Mouse (Mus musculus) forebrain, postnatal 0 days (tissue): ENCODE measurements around the gene Gpr88. TPM values are rescaled to one million over a fixed set of nuclear protein-coding genes. Genes with fewer than 3 reads are reported as not detected.

Experiments used
- ATAC-seq: fragments of 200-750 bp; cut with Nextera tagmentation; 2 replicates; pipeline ENCODE4 v1.8.0; 2017; ENCODE audit warnings: mild to moderate bottlenecking, moderate library complexity
- DNase-seq: peaks from one replicate; pipeline ENCODE4 v3.0.0-alpha.2; 2015
- H3K27ac ChIP-seq: fragments of 300-500 bp; sonication (generic); 2 replicates; pipeline ENCODE4 v1.5.1; 2014; ENCODE audit warnings: low read depth, mild to moderate bottlenecking, antibody characterized with exemption, low read length, moderate library complexity, mixed read lengths
- H3K27me3 ChIP-seq: fragments of 300-500 bp; sonication (generic); 2 replicates; pipeline ENCODE4 v1.6.1; 2014; ENCODE audit warnings: mild to moderate bottlenecking, low read length, mixed read lengths; ENCODE audit not compliant: insufficient read depth
- H3K36me3 ChIP-seq: fragments of 300-500 bp; sonication (generic); 2 replicates; pipeline ENCODE4 v1.6.1; 2014; ENCODE audit warnings: mild to moderate bottlenecking, moderate library complexity; ENCODE audit not compliant: insufficient read depth
- H3K4me1 ChIP-seq: fragments of 300-500 bp; sonication (generic); 2 replicates; pipeline ENCODE4 v1.6.1; 2014; ENCODE audit warnings: antibody characterized with exemption; ENCODE audit not compliant: insufficient read depth
- H3K4me2 ChIP-seq: fragments of 300-500 bp; sonication (generic); 2 replicates; pipeline ENCODE4 v1.6.1; 2014; ENCODE audit warnings: low read depth, mild to moderate bottlenecking, moderate library complexity
- H3K4me3 ChIP-seq: fragments of 300-500 bp; sonication (generic); 2 replicates; pipeline ENCODE4 v1.5.1; 2014; ENCODE audit warnings: low read depth, low read length, mixed read lengths
- H3K9ac ChIP-seq: fragments of 300-500 bp; sonication (generic); 2 replicates; pipeline ENCODE4 v1.6.1; 2014; ENCODE audit warnings: mild to moderate bottlenecking
- H3K9me3 ChIP-seq: fragments of 300-500 bp; sonication (generic); 2 replicates; pipeline ENCODE4 v1.6.1; 2016; ENCODE audit warnings: low read length
- CTCF ChIP-seq: sonication (generic); IDR thresholded peaks from 2 replicates; pipeline ENCODE4 v1.5.1; 2016; ENCODE audit warnings: antibody characterized with exemption, control low read depth, low read depth
- WGBS: fragments of 180-500 bp; shearing (Covaris S2); extraction: QIAGEN DNeasy Blood & Tissue Kit; methylation state at CpG from one replicate; pipeline ENCODE4 v1.1.7; 2014; 5-methylcytosine and 5-hydroxymethylcytosine counted together
- polyA plus RNA-seq: library from polyadenylated mRNA; unstranded; fragments of >200 nt; fragmentation: Nextera tagmentation; extraction: Ambion mirVana; gene quantifications from 2 replicates; pipeline ENCODE4 v1.2.1, GENCODE M21; 2015
- total RNA-seq: library from RNA; depleted of rRNA; stranded (reverse); fragments of >200 nt; gene quantifications from 2 replicates; pipeline ENCODE4 v1.2.3, GENCODE M21; 2014

Gene Gpr88
- total and polyA plus RNA-seq, 2 experiments from 2014 or later = 20.5 to 33.6 TPM

- no peaks in the 10 kb centered on the region for H3K9me3 ChIP-seq
- no peak overlapping the region for H3K4me3 ChIP-seq
- DNase-seq = no peak
- H3K4me2 ChIP-seq = no peak overlapping the region
- H3K27me3 ChIP-seq = no peaks in the 10 kb centered on the region
- no peak for TF ChIP-seq CTCF
- no peak for ATAC-seq
- no peak overlapping the region for H3K27ac ChIP-seq
- 70% methylated on average over 1 of the region's 1 CpGs for WGBS
- no peaks in the 10 kb centered on the region for H3K36me3 ChIP-seq
- H3K4me1 ChIP-seq = no peaks in the 10 kb centered on the region
- no peak overlapping the region for H3K9ac ChIP-seq
Observed at GRCm38 (mm10) chr3:116216261-116216660, 37.0 kb downstream of the Gpr88 start.

GRCm38 (mm10) chr3:116211639-116212038, 41.7 kb downstream of the Gpr88 start:
- Histone ChIP-seq H3K4me3 (no peak overlapping the region), H3K4me2 (no peak overlapping the region), H3K36me3 (no peaks in the 10 kb centered on the region), H3K27me3 (no peaks in the 10 kb centered on the region), H3K9ac (no peak overlapping the region), H3K9me3 (no peaks in the 10 kb centered on the region), H3K4me1 (no peaks in the 10 kb centered on the region), H3K27ac (no peak overlapping the region)
- WGBS = 88% methylated on average over 5 of the region's 5 CpGs
- no peak for TF ChIP-seq CTCF
- ATAC-seq (no peak), DNase-seq (no peak)

GRCm38 (mm10) chr3:116210720-116211121, 42.6 kb downstream of the Gpr88 start:
- Histone ChIP-seq H3K36me3 (no peaks in the 10 kb centered on the region), H3K4me1 (no peaks in the 10 kb centered on the region), H3K27ac (no peak overlapping the region), H3K9me3 (no peaks in the 10 kb centered on the region), H3K4me3 (no peak overlapping the region), H3K4me2 (no peak overlapping the region), H3K27me3 (no peaks in the 10 kb centered on the region), H3K9ac (no peak overlapping the region)
- no peak for ATAC-seq
- TF ChIP-seq CTCF = no peak
- WGBS = 81% methylated on average over 8 of the region's 8 CpGs
- no peak for DNase-seq

GRCm38 (mm10) chr3:116209214-116209613, 44.1 kb downstream of the Gpr88 start:
- no peaks in the 10 kb centered on the region for H3K4me1 ChIP-seq
- no peak for TF ChIP-seq CTCF
- H3K36me3 ChIP-seq = no peaks in the 10 kb centered on the region
- DNase-seq (no peak), ATAC-seq (no peak)
- no peak overlapping the region for H3K4me3 ChIP-seq
- H3K27me3 ChIP-seq = no peaks in the 10 kb centered on the region
- 83% methylated on average over 8 of the region's 8 CpGs for WGBS
- H3K27ac ChIP-seq = no peak overlapping the region
- H3K9me3 ChIP-seq = no peaks in the 10 kb centered on the region
- no peak overlapping the region for H3K9ac ChIP-seq
- H3K4me2 ChIP-seq = no peak overlapping the region

- H3K27ac ChIP-seq = no peak overlapping the region
- DNase-seq (no peak), ATAC-seq (no peak)
- no peaks in the 10 kb centered on the region for H3K9me3 ChIP-seq
- 78% methylated on average over 8 of the region's 8 CpGs for WGBS
- no peaks in the 10 kb centered on the region for H3K4me1 ChIP-seq
- H3K4me3 ChIP-seq = no peak overlapping the region
- no peaks in the 10 kb centered on the region for H3K27me3 ChIP-seq
- no peak overlapping the region for H3K9ac ChIP-seq
- H3K36me3 ChIP-seq = no peaks in the 10 kb centered on the region
- TF ChIP-seq CTCF = no peak
- H3K4me2 ChIP-seq = no peak overlapping the region
Observed at GRCm38 (mm10) chr3:116206306-116206834, 46.9 kb downstream of the Gpr88 start.

GRCm38 (mm10) chr3:116205346-116206219, 47.7 kb downstream of the Gpr88 start:
- no peak overlapping the region for H3K4me3 ChIP-seq
- no peaks in the 10 kb centered on the region for H3K27me3 ChIP-seq
- no peaks in the 10 kb centered on the region for H3K4me1 ChIP-seq
- H3K9me3 ChIP-seq = no peaks in the 10 kb centered on the region
- no peak for TF ChIP-seq CTCF
- H3K36me3 ChIP-seq = no peaks in the 10 kb centered on the region
- DNase-seq = no peak
- WGBS = 81% methylated on average over 13 of the region's 13 CpGs
- ATAC-seq = no peak
- H3K9ac ChIP-seq = no peak overlapping the region
- H3K4me2 ChIP-seq = no peak overlapping the region
- no peak overlapping the region for H3K27ac ChIP-seq

GRCm38 (mm10) chr3:116204643-116205042, 48.7 kb downstream of the Gpr88 start:
- Histone ChIP-seq H3K27ac (no peak overlapping the region), H3K9ac (no peak overlapping the region), H3K9me3 (no peaks in the 10 kb centered on the region), H3K36me3 (no peaks in the 10 kb centered on the region), H3K4me1 (no peaks in the 10 kb centered on the region), H3K27me3 (no peaks in the 10 kb centered on the region), H3K4me2 (no peak overlapping the region), H3K4me3 (no peak overlapping the region)
- WGBS = 82% methylated on average over 9 of the region's 9 CpGs
- DNase-seq (no peak), ATAC-seq (no peak)
- TF ChIP-seq CTCF = no peak
